Mouse (Mus musculus) kidney, adult 10 weeks (tissue): ENCODE measurements around the gene Plcb4. TPM values are rescaled to one million over a fixed set of nuclear protein-coding genes. Genes with fewer than 3 reads are reported as not detected.

Experiments used
- polyA plus RNA-seq: library from polyadenylated mRNA; stranded (reverse); fragments of 350-450 nt; fragmentation: Illumina TruSeq; extraction: RNeasy Lipid Tissue Mini Kit (QIAGEN cat#74804); gene quantifications from one replicate; pipeline ENCODE4 v1.2.3, GENCODE M21; 2014; ENCODE audit warnings: low read depth, low replicate concordance

Gene Plcb4
- 35.7 TPM for polyA plus RNA-seq

DNA sequence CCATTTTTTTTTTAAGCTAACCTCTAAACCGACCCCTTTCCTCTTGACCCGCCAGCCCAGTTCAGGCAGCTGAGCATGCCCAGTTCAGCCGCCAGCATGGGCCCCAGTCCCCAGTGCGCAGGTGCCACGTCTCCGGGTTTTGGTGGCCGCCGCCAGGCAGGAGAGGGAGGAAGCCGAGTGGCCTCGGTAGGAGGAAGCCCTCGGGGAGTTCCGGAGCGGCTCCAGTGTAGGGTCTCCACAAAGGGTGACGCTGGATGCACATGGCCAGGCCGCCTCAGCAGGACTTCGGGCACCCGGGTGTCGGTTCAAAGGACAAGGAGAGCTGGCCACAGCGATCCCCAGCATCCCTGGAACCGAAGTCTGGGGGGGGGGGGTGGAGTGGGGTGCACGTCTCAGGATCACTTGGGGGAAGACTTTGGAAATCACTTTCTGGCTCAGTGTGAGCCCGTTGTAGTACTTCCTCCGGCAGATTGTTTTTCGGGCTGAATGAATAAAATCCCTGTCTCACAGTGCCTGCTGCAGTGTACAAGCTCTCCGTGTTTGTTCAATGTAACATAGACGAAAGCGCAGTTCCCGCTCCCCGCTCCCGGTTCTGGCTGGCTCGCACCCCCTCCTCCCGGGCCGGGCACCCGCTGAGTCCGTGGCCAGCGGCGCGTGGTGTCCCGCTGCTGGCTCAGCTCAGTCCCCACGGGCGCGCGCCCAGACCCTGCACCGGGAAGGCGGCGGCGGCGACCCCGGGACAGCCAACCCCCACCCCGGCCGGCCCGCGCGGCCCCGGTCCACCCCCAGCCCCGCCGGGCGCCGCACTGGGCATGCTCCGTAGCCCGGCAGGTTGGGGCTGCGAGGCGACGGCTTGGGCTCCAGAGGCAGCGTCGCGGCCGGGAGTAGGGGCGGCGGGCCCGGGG is at the start of gene Plcb4:
Plcb4 (plus strand) TSS at position 526 of the 905 bp plus-strand sequence.

DNA sequence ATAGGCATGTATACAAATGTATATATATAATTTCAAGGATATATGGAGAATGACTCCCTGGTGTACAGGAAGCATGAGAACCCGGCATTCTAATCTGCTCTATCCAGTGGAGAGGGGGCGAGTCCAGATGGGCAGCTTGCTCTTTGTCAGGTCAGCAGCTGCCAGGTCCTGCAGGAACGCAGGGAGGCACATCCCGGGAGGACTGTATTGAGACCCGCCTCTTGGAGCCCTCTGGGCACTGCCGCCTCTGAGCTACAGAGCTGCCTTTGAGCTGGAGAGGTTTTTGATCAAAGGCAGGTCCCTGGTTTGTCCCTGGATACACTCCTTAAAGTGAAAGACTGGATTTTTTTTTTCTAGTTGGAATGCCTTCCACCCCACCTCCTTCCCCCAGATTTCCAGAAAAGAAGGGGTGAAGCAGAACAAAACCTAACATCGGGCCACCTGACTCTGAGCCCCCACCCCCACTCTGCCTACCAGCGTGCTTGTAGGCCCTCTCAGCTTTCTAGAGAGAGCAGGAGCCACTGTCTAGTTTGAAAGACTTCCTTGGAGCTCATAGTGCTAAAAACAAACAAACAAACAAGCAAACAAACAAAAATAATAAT is 393.0 kb downstream of the Plcb4 start, which contains the start of gene Lamp5:
Lamp5 (plus strand) TSS at position 552 of the 602 bp plus-strand sequence.

